Mouse (Mus musculus): Measurements from ENCODE around the gene Rif1. TPM values are rescaled to one million over a fixed set of nuclear protein-coding genes. Genes with fewer than 3 reads are reported as not detected.

Gene Rif1
- total RNA-seq, 1 experiment, result 245 TPM

- Histone ChIP-seq H3K4me1 (ENCODE audit: control insufficient read depth in 2 of 2, insufficient read depth in 2 of 2, low read length in 2 of 2, poor library complexity in 1 of 2) (no peaks in the 10 kb centered on the region), H3K36me3 (ENCODE audit: control insufficient read depth, insufficient read depth, low read length, poor library complexity, severe bottlenecking) (no peaks in the 10 kb centered on the region), H3K4me3 (ENCODE audit: insufficient read depth in 1 of 2, low read depth in 1 of 2, low read length in 2 of 2, poor library complexity in 1 of 2, severe bottlenecking in 1 of 2) (no peak overlapping the region), H3K9ac (ENCODE audit: insufficient read depth, low read depth, low read length, poor library complexity, severe bottlenecking) (no peak overlapping the region), H3K27ac (ENCODE audit: insufficient read depth, low read depth, low read length, poor library complexity, severe bottlenecking) (no peak overlapping the region), H3K9me3 (ENCODE audit: control insufficient read depth, insufficient read depth, low read depth, low read length) (no peaks in the 10 kb centered on the region)
- DNase-seq (ENCODE audit: low read depth, low spot score), result no peak
- in situ Hi-C loops (cut with MboI; ENCODE audit: low sequenced_read_pairs in 2 of 2, unreplicated experiment in 2 of 2), result loop anchor here in 1 of 2 experiments (25.0 kb wide), 1 partner anchor 434 kb away; no protein-coding TSS in a partner anchor
- TF ChIP-seq CHD2 (IDR thresholded peaks at IDR 0.05; ENCODE audit: low read depth, low read length), result no peak
- no peak for TF ChIP-seq MAFK (IDR thresholded peaks at IDR 0.05; ENCODE audit: insufficient read depth, low read depth, low read length)
- no peak for TF ChIP-seq ZC3H11A (IDR thresholded peaks at IDR 0.05; ENCODE audit: borderline replicate concordance, low read depth, low read length)
- TF ChIP-seq ZNF384 (IDR thresholded peaks at IDR 0.05; ENCODE audit: low read depth, low read length), result no peak
- TF ChIP-seq HCFC1 (IDR thresholded peaks at IDR 0.05; ENCODE audit: borderline replicate concordance, insufficient read depth, low read length), result no peak
These were observed 80.4 kb downstream of the Rif1 start for GRCm38 (mm10) chr2:52153064-52153463.

DNA sequence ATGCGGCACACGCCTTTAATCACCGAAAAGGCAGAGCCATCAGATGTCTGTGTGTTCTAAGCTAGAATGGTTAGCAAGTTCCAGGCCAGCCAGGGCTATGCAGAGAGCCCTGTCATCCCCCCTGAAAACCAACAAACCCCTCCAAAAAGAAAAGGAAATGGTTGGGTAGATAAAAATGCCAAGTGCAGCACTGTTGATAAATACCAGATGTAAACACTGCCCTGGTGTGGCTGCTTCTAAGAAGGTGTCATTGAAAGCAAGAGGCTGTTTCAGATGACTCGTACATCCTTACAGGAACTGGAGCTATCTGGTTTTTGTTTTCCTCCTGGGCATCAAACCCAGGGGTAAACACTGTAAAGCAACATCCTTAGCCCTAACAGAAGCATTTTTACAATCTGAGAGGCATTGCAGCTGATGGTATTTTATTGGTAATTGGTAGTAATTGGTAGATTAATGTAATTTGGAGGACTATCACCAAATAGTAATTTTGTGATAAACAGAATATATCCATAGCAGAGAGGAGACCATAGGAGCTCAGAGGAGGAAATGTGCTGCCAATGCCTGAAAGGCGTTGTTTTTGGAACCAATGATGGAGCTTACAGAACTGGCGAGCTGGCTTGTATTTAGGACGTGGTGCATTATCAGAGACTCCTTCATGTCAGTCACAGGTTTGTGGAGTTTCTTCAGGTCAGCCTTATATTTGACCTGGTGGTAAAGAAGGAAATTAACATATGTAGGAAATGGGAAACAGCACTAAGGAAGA lies 96.8 kb downstream of the Rif1 start:
- H3K4me1 ChIP-seq (ENCODE audit: control insufficient read depth in 2 of 2, insufficient read depth in 2 of 2, low read length in 2 of 2, poor library complexity in 1 of 2), result peaks cover 0 to 3% of the 10 kb centered on the region in 2 experiments; a peak in 2 of 4 replicates
- TF ChIP-seq HCFC1 (IDR thresholded peaks at IDR 0.05; ENCODE audit: borderline replicate concordance, insufficient read depth, low read length) (no peak), ZC3H11A (IDR thresholded peaks at IDR 0.05; ENCODE audit: borderline replicate concordance, low read depth, low read length) (no peak)
- DNase-seq (ENCODE audit: low read depth, low spot score), result no peak
- H3K36me3 ChIP-seq (ENCODE audit: control insufficient read depth, insufficient read depth, low read length, poor library complexity, severe bottlenecking), result no peaks in the 10 kb centered on the region; the same call in 1 of the 2 replicates
- in situ Hi-C loops (cut with MboI; ENCODE audit: low sequenced_read_pairs in 2 of 2, unreplicated experiment in 2 of 2), result loop anchor here in 1 of 2 experiments (25.0 kb wide), 1 partner anchor 418 kb away; no protein-coding TSS in a partner anchor
- no peak overlapping the region for H3K4me3 ChIP-seq (ENCODE audit: insufficient read depth in 1 of 2, low read depth in 1 of 2, low read length in 2 of 2, poor library complexity in 1 of 2, severe bottlenecking in 1 of 2)
- H3K9ac ChIP-seq (ENCODE audit: insufficient read depth, low read depth, low read length, poor library complexity, severe bottlenecking), result no peak overlapping the region
- no peaks in the 10 kb centered on the region for H3K9me3 ChIP-seq (ENCODE audit: control insufficient read depth, insufficient read depth, low read depth, low read length)
- H3K27ac ChIP-seq (ENCODE audit: insufficient read depth, low read depth, low read length, poor library complexity, severe bottlenecking), result no peak overlapping the region

Other genes with a start within 250 kb of the Rif1 start
- 2.5 and 2.9 TPM in 2 replicates for gene Rbm43, start 137.7 kb upstream of the Rif1 start, total RNA-seq (2012; rRNA removed)
- gene Nmi, start 99.3 kb upstream of the Rif1 start, total RNA-seq (2012; rRNA removed), result 1.0 and 1.7 TPM in 2 replicates
- gene Tnfaip6, start 34.8 kb upstream of the Rif1 start, total RNA-seq (2012; rRNA removed), result 2.0 and 4.3 TPM in 2 replicates